Mouse (Mus musculus) thymus, adult 2 months (tissue): ENCODE results near the gene Fam117b. TPM values are rescaled to one million over a fixed set of nuclear protein-coding genes. Genes with fewer than 3 reads are reported as not detected.

ENCODE experiments used
- DNase-seq: peaks from one replicate; pipeline ENCODE4 v3.0.0; 2021
- H3K27ac ChIP-seq: fragments of 200-500 bp; 2 replicates; pipeline ENCODE4 v1.5.1; 2012; ENCODE audit warnings: low read length, control low read depth; ENCODE audit not compliant: control insufficient read depth, insufficient read depth
- H3K27me3 ChIP-seq: fragments of 200-500 bp; 2 replicates; pipeline ENCODE4 v1.6.1; 2012; ENCODE audit warnings: mild to moderate bottlenecking, low read length, moderate library complexity, mixed read lengths; ENCODE audit not compliant: control insufficient read depth, insufficient read depth
- H3K36me3 ChIP-seq: fragments of 200-500 bp; 2 replicates; pipeline ENCODE4 v1.6.1; 2012; ENCODE audit warnings: mild to moderate bottlenecking, low read length, moderate library complexity; ENCODE audit not compliant: control insufficient read depth, insufficient read depth
- H3K4me1 ChIP-seq: fragments of 200-500 bp; replicated peaks from 2 replicates; pipeline ENCODE4 v1.6.1; 2012; ENCODE audit warnings: low read length; ENCODE audit not compliant: control insufficient read depth, insufficient read depth
- H3K4me3 ChIP-seq: fragments of 200-500 bp; 2 replicates; pipeline ENCODE4 v1.5.1; 2012; ENCODE audit warnings: mild to moderate bottlenecking, low read length, control low read depth, moderate library complexity; ENCODE audit not compliant: control insufficient read depth, insufficient read depth
- CTCF ChIP-seq: fragments of 200-500 bp; IDR thresholded peaks from 2 replicates; pipeline ENCODE4 v1.5.1; 2012; ENCODE audit warnings: mild to moderate bottlenecking, control low read depth, low read length, moderate library complexity, borderline replicate concordance; ENCODE audit not compliant: control insufficient read depth, poor library complexity, insufficient read depth; ENCODE audit errors: extremely low read depth
- POLR2A ChIP-seq: fragments of 200-500 bp; IDR thresholded peaks from 2 replicates; pipeline ENCODE4 v1.6.1; 2012; ENCODE audit warnings: mild to moderate bottlenecking, low read length, control low read depth, moderate library complexity; ENCODE audit not compliant: control insufficient read depth, poor library complexity, insufficient read depth; ENCODE audit errors: extremely low read depth
- WGBS: fragments of 180-500 bp; shearing (Covaris S2); methylation state at CpG from one replicate; pipeline ENCODE4 v1.1.7; 2018; 5-methylcytosine and 5-hydroxymethylcytosine counted together
- polyA plus RNA-seq: library from polyadenylated mRNA; depleted of rRNA; stranded (reverse); fragments of >200 nt; gene quantifications from 2 replicates; pipeline ENCODE4 v1.2.3, GENCODE M21; 2012

Fam117b gene
- polyA plus RNA-seq, 1 experiment = 9.7 TPM

DNA sequence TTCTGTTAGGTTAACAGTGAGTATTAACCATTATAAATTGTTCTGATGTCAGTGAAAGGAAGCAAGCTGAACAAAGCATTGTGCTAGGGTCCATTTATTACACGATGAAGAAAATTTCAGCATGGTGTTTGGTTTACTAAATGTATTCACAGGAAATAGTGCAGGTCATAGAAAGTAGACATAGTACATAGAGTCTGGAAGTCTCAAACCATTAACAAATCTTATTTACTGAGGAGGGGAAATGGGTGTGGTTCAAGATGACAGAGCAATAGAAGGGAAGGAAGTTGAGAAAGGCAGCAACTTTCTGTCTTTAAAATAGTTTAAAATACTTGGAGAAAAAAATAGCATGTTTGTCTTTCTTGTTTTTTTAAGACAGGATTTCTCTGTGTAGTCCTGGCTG, 10.4 kb downstream of the Fam117b start:
- H3K4me1 ChIP-seq = peaks cover 3% of the 10 kb centered on the region
- H3K4me3 ChIP-seq = no peak overlapping the region
- TF ChIP-seq POLR2A = no peak
- no peak for TF ChIP-seq CTCF
- peak overlapping the region; percentile 80 for H3K27ac ChIP-seq
- 13% methylated on average over 1 of the region's 1 CpGs for WGBS
- H3K27me3 ChIP-seq = no peaks in the 10 kb centered on the region
- DNase-seq = no peak
- H3K36me3 ChIP-seq = no peaks in the 10 kb centered on the region

DNA sequence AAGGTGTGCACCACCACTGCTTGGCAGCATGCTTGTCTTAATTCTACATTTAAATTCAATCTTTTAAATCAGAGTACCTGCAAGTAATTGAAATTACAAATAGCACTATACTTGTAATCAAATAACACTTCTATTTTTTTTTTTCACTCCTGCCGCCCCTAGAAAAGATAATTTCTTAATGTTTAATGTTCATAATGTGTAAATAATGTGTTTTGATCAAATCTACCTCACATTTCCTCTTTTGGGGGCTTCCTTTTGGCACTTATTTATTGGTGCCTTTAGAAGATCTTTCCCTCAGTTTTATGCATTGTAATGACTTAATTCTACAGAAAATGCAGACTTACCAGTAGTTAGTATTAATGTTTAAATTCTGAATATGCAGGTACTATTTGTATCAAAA, 10.9 kb downstream of the Fam117b start:
- 92% methylated on average over 1 of the region's 1 CpGs for WGBS
- no peaks in the 10 kb centered on the region for H3K27me3 ChIP-seq
- no peak for TF ChIP-seq POLR2A
- H3K4me3 ChIP-seq = no peak overlapping the region
- H3K27ac ChIP-seq = peak overlapping the region; percentile 80
- DNase-seq = no peak
- H3K4me1 ChIP-seq = peaks cover 3% of the 10 kb centered on the region
- H3K36me3 ChIP-seq = no peaks in the 10 kb centered on the region

DNA sequence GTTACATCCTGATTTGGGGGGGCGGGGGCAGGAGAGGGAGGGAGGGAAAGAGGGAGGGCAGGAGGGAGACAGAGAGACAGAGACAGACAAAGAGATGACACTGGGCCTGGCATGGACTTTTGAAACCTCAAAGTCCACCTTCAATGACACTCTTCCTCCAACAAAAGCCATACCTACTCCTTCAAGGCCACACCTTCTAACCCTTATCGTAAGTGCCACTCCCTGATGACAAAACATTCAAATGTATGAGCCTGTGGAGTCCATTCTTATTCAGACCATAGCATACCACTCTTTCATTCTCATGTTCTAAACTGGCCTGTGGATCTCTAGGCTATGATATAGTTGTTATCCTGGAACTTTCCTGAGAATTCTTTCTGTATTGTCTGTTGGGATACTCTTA, 11.6 kb downstream of the Fam117b start:
- DNase-seq = no peak
- no peaks in the 10 kb centered on the region for H3K36me3 ChIP-seq
- TF ChIP-seq POLR2A (no peak), CTCF (no peak)
- WGBS = 95% methylated on average over 2 of the region's 2 CpGs
- H3K27ac ChIP-seq = no peak overlapping the region
- H3K4me3 ChIP-seq = no peak overlapping the region
- H3K27me3 ChIP-seq = no peaks in the 10 kb centered on the region
- H3K4me1 ChIP-seq = peaks cover 3% of the 10 kb centered on the region

DNA sequence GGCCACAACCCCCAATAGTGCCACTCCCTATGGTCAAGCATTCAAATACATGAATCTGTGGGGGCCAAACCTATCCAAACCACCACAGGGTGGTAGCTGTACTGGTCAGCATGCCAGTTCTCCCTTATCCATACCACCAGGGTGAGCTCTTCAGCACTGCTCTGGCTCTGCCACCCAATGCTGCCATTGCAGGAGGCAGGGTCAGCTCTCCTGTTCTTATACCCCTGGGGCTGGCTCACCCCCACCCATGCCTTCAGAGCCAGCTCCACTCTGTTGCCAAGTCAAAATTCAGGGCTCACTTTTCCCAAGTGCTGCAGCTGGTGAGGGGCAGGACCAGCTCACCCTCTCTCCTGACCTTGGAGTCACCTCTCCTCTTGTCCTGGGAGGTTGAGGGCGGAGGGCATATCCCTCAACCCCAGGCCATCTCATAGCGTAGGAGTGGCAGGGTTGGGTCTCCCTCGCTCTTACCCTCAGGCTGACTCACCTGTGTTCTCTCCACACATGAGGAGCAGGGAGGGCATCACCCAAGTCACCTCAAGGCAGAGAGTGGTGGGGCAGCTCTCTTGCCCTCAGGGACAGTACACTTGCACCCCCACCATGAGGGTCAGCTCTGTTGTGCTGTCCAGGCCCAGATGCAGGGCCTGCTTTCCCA, 13.3 kb downstream of the Fam117b start:
- no peak for TF ChIP-seq POLR2A
- no peak for TF ChIP-seq CTCF
- 94% methylated on average over 3 of the region's 3 CpGs for WGBS
- Histone ChIP-seq H3K4me1 (peaks cover 3% of the 10 kb centered on the region), H3K36me3 (no peaks in the 10 kb centered on the region), H3K4me3 (no peak overlapping the region), H3K27ac (no peak overlapping the region), H3K27me3 (no peaks in the 10 kb centered on the region)
- no peak for DNase-seq

DNA sequence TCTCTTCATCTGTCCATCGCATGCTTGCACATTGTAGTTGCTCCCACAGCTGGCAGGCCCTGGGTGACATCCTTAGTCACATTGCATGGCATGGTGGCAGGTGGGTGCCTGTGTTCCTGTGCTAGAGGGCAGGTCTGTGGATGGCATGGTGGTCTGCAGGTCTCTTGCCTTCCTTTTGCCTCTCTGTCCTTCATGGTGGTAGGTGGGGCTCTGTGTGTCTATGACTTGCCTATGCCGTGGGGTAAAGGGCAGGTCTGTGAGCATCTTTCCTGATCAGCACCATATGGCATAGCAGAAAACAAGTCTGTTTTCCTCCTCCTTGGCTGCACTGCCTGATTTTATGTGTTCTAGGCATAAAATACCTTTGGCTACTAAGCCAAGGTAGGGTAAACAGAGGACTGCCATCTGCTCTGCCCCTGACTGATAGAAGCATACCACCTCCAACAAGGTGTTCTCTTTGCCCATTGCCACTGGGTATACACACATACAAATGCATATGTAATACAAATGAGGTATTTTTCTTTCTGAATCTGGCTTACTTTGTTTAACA, 14.4 kb downstream of the Fam117b start:
- H3K4me1 ChIP-seq = peaks cover 3% of the 10 kb centered on the region
- 97% methylated on average over 2 of the region's 2 CpGs for WGBS
- H3K4me3 ChIP-seq = no peak overlapping the region
- DNase-seq = no peak
- H3K36me3 ChIP-seq = no peaks in the 10 kb centered on the region
- TF ChIP-seq POLR2A (no peak), CTCF (no peak)
- H3K27me3 ChIP-seq = no peaks in the 10 kb centered on the region
- H3K27ac ChIP-seq = no peak overlapping the region

DNA sequence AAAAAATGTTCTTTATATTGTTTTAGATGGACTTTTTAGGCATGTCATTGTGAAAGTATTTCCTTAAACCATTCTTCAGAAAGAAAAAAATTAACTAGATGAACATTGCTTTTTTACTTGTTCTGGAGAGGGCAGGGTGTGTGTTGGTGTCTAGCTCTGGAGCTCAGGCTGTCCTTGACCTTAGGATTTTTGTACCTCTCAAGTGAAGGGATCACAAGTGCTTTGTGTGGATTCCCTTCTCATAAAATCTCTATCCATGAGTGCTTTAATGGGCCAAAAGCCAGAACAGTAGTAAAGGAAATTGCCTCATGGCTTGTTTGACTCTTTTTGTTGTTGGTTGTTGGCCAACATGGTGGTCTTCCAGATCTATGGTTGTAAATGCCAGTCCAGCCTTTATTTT, 18.1 kb downstream of the Fam117b start:
- Histone ChIP-seq H3K4me1 (no peaks in the 10 kb centered on the region), H3K4me3 (no peak overlapping the region), H3K27ac (no peak overlapping the region), H3K27me3 (no peaks in the 10 kb centered on the region), H3K36me3 (no peaks in the 10 kb centered on the region)
- no peak for DNase-seq
- TF ChIP-seq POLR2A (no peak), CTCF (no peak)

DNA sequence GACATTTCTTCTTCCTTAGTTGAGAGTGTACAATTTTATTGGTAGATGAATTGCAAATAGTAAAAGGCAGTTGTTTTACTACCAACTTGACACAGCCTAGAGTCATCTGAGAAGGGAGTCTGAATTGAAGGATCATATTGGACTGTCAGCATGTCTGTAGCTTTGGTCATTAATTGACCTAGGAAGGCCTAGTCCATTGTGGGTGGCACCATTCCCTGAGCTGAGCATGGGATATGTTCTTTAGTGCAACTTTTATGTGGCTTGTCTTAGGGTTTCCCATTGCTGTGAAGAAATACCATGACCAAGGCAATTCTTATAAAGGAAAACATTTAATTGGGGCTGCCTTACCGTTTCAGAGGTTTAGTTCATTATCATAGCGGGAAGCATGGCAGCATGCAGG, 20.2 kb downstream of the Fam117b start:
- WGBS = 95% methylated on average over 2 of the region's 2 CpGs
- Histone ChIP-seq H3K27ac (no peak overlapping the region), H3K36me3 (no peaks in the 10 kb centered on the region), H3K4me3 (no peak overlapping the region), H3K4me1 (no peaks in the 10 kb centered on the region), H3K27me3 (no peaks in the 10 kb centered on the region)
- no peak for TF ChIP-seq POLR2A
- TF ChIP-seq CTCF = no peak
- DNase-seq = no peak
